Mouse (Mus musculus) intestine, embryonic 14.5 days (tissue): ENCODE data around the gene Rab15. TPM values are rescaled to one million over a fixed set of nuclear protein-coding genes. Genes with fewer than 3 reads are reported as not detected.
A peak's percentile ranks its signal among the peaks of the same experiment; 100 is the strongest.

Source experiments
- ATAC-seq: fragments of 200-750 bp; cut with Nextera tagmentation; replicated peaks from 2 replicates; pipeline ENCODE4 v1.8.0; 2017; ENCODE audit warnings: low read depth, moderate number of reproducible peaks, moderate TSS enrichment, moderate library complexity; ENCODE audit not compliant: low FRiP score, low TSS enrichment
- DNase-seq: peaks from one replicate; pipeline ENCODE4 v3.0.0-alpha.2; 2018; ENCODE audit warnings: low spot score
- H3K27ac ChIP-seq: fragments of 300-500 bp; sonication (generic); 2 replicates; pipeline ENCODE4 v1.5.1; 2014; ENCODE audit warnings: low read depth, mild to moderate bottlenecking, control low read depth
- H3K27me3 ChIP-seq: fragments of 300-500 bp; sonication (generic); replicated peaks from 2 replicates; pipeline ENCODE4 v1.6.1; 2014; ENCODE audit warnings: low read length, control low read depth; ENCODE audit not compliant: control insufficient read depth, insufficient read depth
- H3K36me3 ChIP-seq: fragments of 300-500 bp; sonication (generic); 2 replicates; pipeline ENCODE4 v1.6.1; 2014; ENCODE audit warnings: low read length, control low read depth; ENCODE audit not compliant: control insufficient read depth, insufficient read depth
- H3K4me1 ChIP-seq: fragments of 300-500 bp; sonication (generic); replicated peaks from 2 replicates; pipeline ENCODE4 v1.6.1; 2014; ENCODE audit warnings: low read length, control low read depth, mixed read lengths; ENCODE audit not compliant: control insufficient read depth, insufficient read depth
- H3K4me2 ChIP-seq: fragments of 300-500 bp; sonication (generic); 2 replicates; pipeline ENCODE4 v1.6.1; 2014; ENCODE audit warnings: low read length
- H3K4me3 ChIP-seq: fragments of 300-500 bp; sonication (generic); 2 replicates; pipeline ENCODE4 v1.5.1; 2014; ENCODE audit warnings: low read depth, low read length, control low read depth, mixed read lengths
- H3K9ac ChIP-seq: fragments of 300-500 bp; sonication (generic); 2 replicates; pipeline ENCODE4 v1.6.1; 2014; ENCODE audit warnings: mild to moderate bottlenecking, low read length
- H3K9me3 ChIP-seq: fragments of 300-500 bp; sonication (generic); 2 replicates; pipeline ENCODE4 v1.6.1; 2016; ENCODE audit warnings: low read length, control low read depth; ENCODE audit not compliant: control insufficient read depth
- WGBS: fragments of 180-500 bp; shearing (Covaris S2); extraction: QIAGEN DNeasy Blood & Tissue Kit; methylation state at CpG from one replicate; pipeline ENCODE4 v1.1.7; 2014; 5-methylcytosine and 5-hydroxymethylcytosine counted together
- polyA plus RNA-seq: library from polyadenylated mRNA; unstranded; fragments of >200 nt; fragmentation: Nextera tagmentation; extraction: Ambion mirVana; gene quantifications from 2 replicates; pipeline ENCODE4 v1.2.1, GENCODE M21; 2014

The Rab15 gene
- polyA plus RNA-seq, 1 experiment from 2014 or later, result 23.3 TPM

GRCm38 (mm10) chr12:76777845-76778244, 44.9 kb downstream of the Rab15 start:
- ATAC-seq (no peak), DNase-seq (no peak)
- Histone ChIP-seq H3K27ac (no peak overlapping the region), H3K9me3 (no peaks in the 10 kb centered on the region), H3K36me3 (no peaks in the 10 kb centered on the region), H3K4me1 (no peaks in the 10 kb centered on the region), H3K4me2 (no peak overlapping the region), H3K4me3 (no peak overlapping the region), H3K9ac (no peak overlapping the region), H3K27me3 (no peaks in the 10 kb centered on the region)

GRCm38 (mm10) chr12:76776898-76777297, 45.8 kb downstream of the Rab15 start:
- Histone ChIP-seq H3K4me3 (no peak overlapping the region), H3K4me2 (no peak overlapping the region), H3K27me3 (no peaks in the 10 kb centered on the region), H3K9me3 (no peaks in the 10 kb centered on the region), H3K36me3 (no peaks in the 10 kb centered on the region), H3K4me1 (no peaks in the 10 kb centered on the region), H3K9ac (no peak overlapping the region), H3K27ac (no peak overlapping the region)
- no peak for ATAC-seq
- WGBS, result 81% methylated on average over 5 of the region's 5 CpGs
- DNase-seq, result no peak

- H3K9ac ChIP-seq, result no peak overlapping the region
- no peaks in the 10 kb centered on the region for H3K27me3 ChIP-seq
- 76% methylated on average over 4 of the region's 4 CpGs for WGBS
- H3K4me3 ChIP-seq, result no peak overlapping the region
- no peak overlapping the region for H3K27ac ChIP-seq
- ATAC-seq (no peak), DNase-seq (no peak)
- no peaks in the 10 kb centered on the region for H3K36me3 ChIP-seq
- no peaks in the 10 kb centered on the region for H3K9me3 ChIP-seq
- no peaks in the 10 kb centered on the region for H3K4me1 ChIP-seq
- H3K4me2 ChIP-seq, result no peak overlapping the region
These were observed 47.6 kb downstream of the Rab15 start for GRCm38 (mm10) chr12:76775132-76775531.

- no peak for DNase-seq
- 71% methylated on average over 3 of the region's 3 CpGs for WGBS
- Histone ChIP-seq H3K4me1 (no peaks in the 10 kb centered on the region), H3K9ac (no peak overlapping the region), H3K4me2 (no peak overlapping the region), H3K9me3 (no peaks in the 10 kb centered on the region), H3K27ac (no peak overlapping the region), H3K27me3 (no peaks in the 10 kb centered on the region), H3K4me3 (no peak overlapping the region), H3K36me3 (no peaks in the 10 kb centered on the region)
- no peak for ATAC-seq
These were observed 48.1 kb downstream of the Rab15 start for GRCm38 (mm10) chr12:76774652-76775051.

GRCm38 (mm10) chr12:76771540-76771939, 51.2 kb downstream of the Rab15 start:
- Histone ChIP-seq H3K9ac (no peak overlapping the region), H3K27ac (no peak overlapping the region), H3K4me2 (no peak overlapping the region), H3K9me3 (no peaks in the 10 kb centered on the region), H3K27me3 (no peaks in the 10 kb centered on the region), H3K4me1 (no peaks in the 10 kb centered on the region), H3K36me3 (no peaks in the 10 kb centered on the region), H3K4me3 (no peak overlapping the region)
- ATAC-seq (no peak), DNase-seq (no peak)
- WGBS, result 82% methylated on average over 5 of the region's 5 CpGs

GRCm38 (mm10) chr12:76770841-76771500, 51.7 kb downstream of the Rab15 start:
- Histone ChIP-seq H3K9me3 (no peaks in the 10 kb centered on the region), H3K4me1 (no peaks in the 10 kb centered on the region), H3K27ac (no peak overlapping the region), H3K9ac (no peak overlapping the region), H3K4me2 (no peak overlapping the region), H3K36me3 (no peaks in the 10 kb centered on the region), H3K4me3 (no peak overlapping the region), H3K27me3 (no peaks in the 10 kb centered on the region)
- ATAC-seq (no peak), DNase-seq (no peak)
- 91% methylated on average over 5 of the region's 5 CpGs for WGBS

- ATAC-seq, result peak; percentile 26; the same call in 1 of the 2 replicates
- WGBS, result 34% methylated on average over 20 of the region's 20 CpGs
- H3K27ac ChIP-seq, result peak overlapping the region; percentile 70; the same call in 1 of the 2 replicates
These were observed 56.6 kb downstream of the Rab15 start for GRCm38 (mm10) chr12:76765901-76766630.

GRCm38 (mm10) chr12:76765354-76765851, 57.3 kb downstream of the Rab15 start, which contains the start of the genes Churc1 and Fntb:
Churc1 (plus strand) TSS chr12:76765538.
Fntb (plus strand) TSS chr12:76765589.
- Histone ChIP-seq H3K27ac (peak within 1 kb of the TSS; percentile 70; the same call in 1 of the 2 replicates), H3K4me1 (no peaks in the 10 kb centered on the region), H3K4me3 (peak within 1 kb of the TSS; percentile 73), H3K4me2 (peak within 1 kb of the TSS; percentile 73), H3K9me3 (no peaks in the 10 kb centered on the region), H3K27me3 (no peaks in the 10 kb centered on the region), H3K36me3 (no peaks in the 10 kb centered on the region), H3K9ac (peak within 1 kb of the TSS; percentile 82)
- DNase-seq, result peak; percentile 96
- 0% methylated on average over 31 of the region's 31 CpGs for WGBS
- peak; percentile 97 for ATAC-seq

More at GRCm38 (mm10) chr12:76765901-76766630, 56.6 kb downstream of the Rab15 start:
- H3K9me3 ChIP-seq, result no peaks in the 10 kb centered on the region
- no peaks in the 10 kb centered on the region for H3K27me3 ChIP-seq
- H3K4me2 ChIP-seq, result peak overlapping the region; percentile 73
- H3K4me1 ChIP-seq, result no peaks in the 10 kb centered on the region
- H3K4me3 ChIP-seq, result peak overlapping the region; percentile 73
- peak overlapping the region; percentile 82 for H3K9ac ChIP-seq
- no peaks in the 10 kb centered on the region for H3K36me3 ChIP-seq
- no peak for DNase-seq
